Mouse (Mus musculus): ENCODE measurements around the gene Tmem143. TPM values are rescaled to one million over a fixed set of nuclear protein-coding genes. Genes with fewer than 3 reads are reported as not detected.

The Tmem143 gene
- polyA plus RNA-seq, 1 experiment from 2014 or later: 3.9 TPM

- no peak for TF ChIP-seq EP300 (IDR thresholded peaks at IDR 0.05)
- no peak for TF ChIP-seq CTCF (IDR thresholded peaks at IDR 0.05)
- ATAC-seq: no peak
- WGBS: 55% methylated on average over 4 of the region's 4 CpGs
- H3K27me3 ChIP-seq (replicated peaks; ENCODE audit: insufficient read depth, low read length): no peaks in the 10 kb centered on the region
- H3K9ac ChIP-seq (replicated peaks; ENCODE audit: low read depth): no peak overlapping the region
- no peaks in the 10 kb centered on the region for H3K36me3 ChIP-seq (ENCODE audit: insufficient read depth, low read length)
- H3K4me1 ChIP-seq (ENCODE audit: insufficient read depth, low read depth, low read length): peaks cover 28% of the 10 kb centered on the region
- peak overlapping the region; percentile 63 for H3K4me2 ChIP-seq (replicated peaks; ENCODE audit: low read depth, low read length)
- no peaks in the 10 kb centered on the region for H3K9me3 ChIP-seq (ENCODE audit: low read length)
- no peak overlapping the region for H3K27ac ChIP-seq (ENCODE audit: low read length)
- no peak for DNase-seq (ENCODE audit: low spot score)
- 0 out of 2 replicates have a peak overlapping the region, but pooled peaks have one; percentile 42 for H3K4me3 ChIP-seq (ENCODE audit: low read depth, low read length)
These were observed 23.0 kb downstream of the Tmem143 start for GRCm38 (mm10) chr7:45919761-45920160.

- Histone ChIP-seq H3K27ac (ENCODE audit: low read length) (peak overlapping the region; percentile 84), H3K27me3 (replicated peaks; ENCODE audit: insufficient read depth, low read length) (no peaks in the 10 kb centered on the region), H3K4me3 (ENCODE audit: low read depth, low read length) (peak overlapping the region; percentile 42), H3K4me1 (ENCODE audit: insufficient read depth, low read depth, low read length) (peaks cover 28% of the 10 kb centered on the region), H3K9ac (replicated peaks; ENCODE audit: low read depth) (peak overlapping the region; percentile 44), H3K9me3 (ENCODE audit: low read length) (no peaks in the 10 kb centered on the region), H3K4me2 (replicated peaks; ENCODE audit: low read depth, low read length) (peak overlapping the region; percentile 63), H3K36me3 (ENCODE audit: insufficient read depth, low read length) (no peaks in the 10 kb centered on the region)
- WGBS: 16% methylated on average over 9 of the region's 9 CpGs
- TF ChIP-seq EP300 (IDR thresholded peaks at IDR 0.05): no peak
- TF ChIP-seq CTCF (IDR thresholded peaks at IDR 0.05): no peak
- no peak for ATAC-seq
- peak; percentile 53 for DNase-seq (ENCODE audit: low spot score)
These were observed 24.0 kb downstream of the Tmem143 start for GRCm38 (mm10) chr7:45920583-45921241.

GRCm38 (mm10) chr7:45921242-45921621, 24.5 kb downstream of the Tmem143 start, which contains the start of gene Emp3:
Emp3 (minus strand) TSS chr7:45921404.
- TF ChIP-seq CTCF (IDR thresholded peaks at IDR 0.05) (no peak), EP300 (IDR thresholded peaks at IDR 0.05) (no peak)
- peak; percentile 78 for DNase-seq (ENCODE audit: low spot score)
- H3K27me3 ChIP-seq (replicated peaks; ENCODE audit: insufficient read depth, low read length): no peaks in the 10 kb centered on the region
- no peaks in the 10 kb centered on the region for H3K36me3 ChIP-seq (ENCODE audit: insufficient read depth, low read length)
- H3K27ac ChIP-seq (ENCODE audit: low read length): peak within 1 kb of the TSS; percentile 93
- ATAC-seq: no peak
- peaks cover 28% of the 10 kb centered on the region for H3K4me1 ChIP-seq (ENCODE audit: insufficient read depth, low read depth, low read length)
- peak within 1 kb of the TSS; percentile 63 for H3K4me2 ChIP-seq (replicated peaks; ENCODE audit: low read depth, low read length)
- 17% methylated on average over 7 of the region's 9 CpGs for WGBS
- H3K4me3 ChIP-seq (ENCODE audit: low read depth, low read length): peak within 1 kb of the TSS; percentile 42
- H3K9me3 ChIP-seq (ENCODE audit: low read length): no peaks in the 10 kb centered on the region
- H3K9ac ChIP-seq (replicated peaks; ENCODE audit: low read depth): peak within 1 kb of the TSS; percentile 44

GRCm38 (mm10) chr7:45921950-45922600, 25.3 kb downstream of the Tmem143 start:
- Histone ChIP-seq H3K9ac (replicated peaks; ENCODE audit: low read depth) (no peak overlapping the region), H3K27me3 (replicated peaks; ENCODE audit: insufficient read depth, low read length) (no peaks in the 10 kb centered on the region), H3K36me3 (ENCODE audit: insufficient read depth, low read length) (no peaks in the 10 kb centered on the region), H3K9me3 (ENCODE audit: low read length) (no peaks in the 10 kb centered on the region), H3K4me1 (ENCODE audit: insufficient read depth, low read depth, low read length) (peaks cover 25% of the 10 kb centered on the region), H3K4me3 (ENCODE audit: low read depth, low read length) (no peak overlapping the region), H3K27ac (ENCODE audit: low read length) (peak overlapping the region; percentile 93), H3K4me2 (replicated peaks; ENCODE audit: low read depth, low read length) (peak overlapping the region; percentile 58; the same call in 1 of the 2 replicates)
- DNase-seq (ENCODE audit: low spot score) (no peak), ATAC-seq (no peak)
- 73% methylated on average over 12 of the region's 12 CpGs for WGBS
- TF ChIP-seq EP300 (IDR thresholded peaks at IDR 0.05): no peak
- no peak for TF ChIP-seq CTCF (IDR thresholded peaks at IDR 0.05)

DNA sequence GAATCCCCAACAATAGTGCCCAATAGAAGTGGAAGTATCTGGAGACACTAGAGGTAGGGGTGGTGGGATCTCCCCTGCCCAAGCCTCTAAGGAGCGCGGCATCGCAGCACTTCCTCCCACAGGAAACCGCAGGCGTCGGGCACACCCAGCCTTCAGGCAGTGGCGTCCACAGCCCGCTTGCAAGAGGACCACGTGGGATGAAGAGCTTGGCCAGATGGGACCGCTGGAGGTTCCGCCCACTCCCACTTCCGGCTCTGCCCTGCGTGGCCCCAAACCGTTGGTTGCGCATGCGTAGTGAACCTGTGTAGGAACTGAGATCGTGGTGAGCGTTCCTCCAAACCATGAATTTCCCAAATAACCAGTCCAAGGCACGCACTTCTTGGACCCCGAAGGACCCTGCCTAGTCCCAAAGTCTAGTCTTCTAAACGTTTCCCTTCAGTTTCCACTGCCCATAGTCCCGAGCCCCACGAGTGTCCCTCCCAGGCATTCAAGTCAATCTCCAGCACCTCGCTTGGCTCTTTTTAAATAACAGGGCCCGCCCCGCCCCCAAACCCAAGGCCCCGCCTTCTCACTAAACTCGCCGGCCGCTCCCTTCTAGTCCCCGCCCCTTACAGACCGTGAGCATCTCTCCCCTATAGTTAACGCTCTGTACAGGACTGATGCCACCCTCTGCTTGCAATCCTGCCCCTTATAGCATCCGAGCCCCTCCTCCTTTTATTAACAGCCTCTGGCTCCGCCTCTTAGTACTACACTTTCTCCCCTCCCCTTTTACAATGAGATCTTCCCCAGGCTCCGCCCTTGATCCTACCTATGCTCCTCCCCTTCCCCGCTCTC, 26.4 kb downstream of the Tmem143 start:
- no peaks in the 10 kb centered on the region for H3K36me3 ChIP-seq (ENCODE audit: insufficient read depth, low read length)
- H3K4me3 ChIP-seq (ENCODE audit: low read depth, low read length): peak overlapping the region; percentile 44
- peak overlapping the region; percentile 93 for H3K27ac ChIP-seq (ENCODE audit: low read length)
- ATAC-seq (peak; percentile 90), DNase-seq (ENCODE audit: low spot score) (peak; percentile 100)
- H3K4me1 ChIP-seq (ENCODE audit: insufficient read depth, low read depth, low read length): peaks cover 17% of the 10 kb centered on the region; the same call in 1 of the 2 replicates
- whole genome bisulfite sequencing: under 1% methylated on average over 37 of the region's 37 CpGs
- H3K4me2 ChIP-seq (replicated peaks; ENCODE audit: low read depth, low read length): peak overlapping the region; percentile 58
- 0 out of 2 replicates have a peak, but pooled peaks have one; percentile 35 for TF ChIP-seq EP300 (IDR thresholded peaks at IDR 0.05)
- TF ChIP-seq CTCF (IDR thresholded peaks at IDR 0.05): no peak; the same call in 1 of the 2 replicates
- H3K9ac ChIP-seq (replicated peaks; ENCODE audit: low read depth): 0 out of 2 replicates have a peak overlapping the region, but pooled peaks have one; percentile 23
- H3K9me3 ChIP-seq (ENCODE audit: low read length): no peaks in the 10 kb centered on the region
- H3K27me3 ChIP-seq (replicated peaks; ENCODE audit: insufficient read depth, low read length): no peaks in the 10 kb centered on the region
